Mouse (Mus musculus): ENCODE measurements around the gene Col5a1.

The Col5a1 gene

DNA sequence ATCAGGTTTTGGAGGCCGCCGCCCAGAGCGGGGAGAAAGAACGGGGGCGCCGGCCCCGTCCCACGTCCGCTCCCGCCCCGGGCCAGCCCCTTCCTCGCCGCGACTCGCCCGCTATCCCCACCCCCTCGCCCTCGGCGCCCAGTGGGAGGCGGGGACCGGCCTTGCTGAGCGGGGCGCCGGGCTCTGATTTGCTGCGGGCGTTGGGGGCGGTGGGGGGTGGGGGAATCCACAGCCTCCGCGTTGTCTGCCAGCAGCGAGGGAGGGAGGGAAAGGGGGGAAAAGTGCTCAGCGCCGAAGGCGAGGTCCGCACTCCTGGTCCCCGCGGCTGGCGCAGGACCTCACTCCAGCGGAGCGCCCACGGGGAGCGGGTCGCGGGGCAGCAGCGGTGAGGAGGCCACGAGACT is at the start of gene Col5a1:
Gene Col5a1, plus strand, starts transcription at position 278 of the 404 bp plus-strand sequence.
- no peak for DNase-seq (ENCODE audit: low spot score)

DNA sequence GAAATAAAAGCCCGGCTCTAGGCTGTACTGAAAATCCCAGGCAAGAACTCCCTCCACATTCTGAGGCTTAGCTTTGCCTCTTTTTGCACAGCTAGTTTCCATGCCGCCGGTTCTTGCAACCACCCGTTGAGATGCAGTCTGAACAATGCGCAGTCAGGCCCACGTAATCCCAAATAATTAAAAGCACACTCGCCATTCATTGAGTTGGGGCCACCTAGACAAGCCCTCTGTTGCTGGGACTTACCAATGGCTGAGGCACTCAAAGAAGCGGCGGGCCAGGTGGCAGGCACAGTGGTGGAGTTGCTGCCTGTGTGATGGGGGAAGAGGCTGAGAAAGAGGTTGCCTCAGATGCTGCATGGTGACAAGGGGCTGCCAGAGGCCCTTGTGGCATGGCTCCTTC is 48.1 kb upstream of the Col5a1 start:
- DNase-seq (ENCODE audit: low spot score) = no peak

DNA sequence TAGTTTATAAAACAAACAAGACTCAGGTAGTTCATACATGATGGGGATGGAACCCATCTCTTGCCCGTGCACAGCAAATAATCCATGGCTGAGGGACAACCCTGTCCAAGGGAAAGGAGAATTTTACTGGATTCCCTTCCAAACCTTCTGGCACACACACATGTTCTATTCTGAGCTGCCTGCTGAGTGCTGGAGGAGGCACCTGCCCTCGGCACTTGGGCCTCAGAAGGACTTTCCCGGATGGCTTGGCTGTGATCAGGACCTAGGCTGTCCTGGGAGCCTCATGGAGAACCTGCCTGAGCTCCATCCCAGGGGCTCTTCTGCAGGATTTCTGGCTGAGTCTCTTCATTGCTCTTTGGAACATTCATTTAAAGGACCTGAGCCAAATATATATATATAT is 45.3 kb upstream of the Col5a1 start:
- DNase-seq (ENCODE audit: low spot score) = no peak

DNA sequence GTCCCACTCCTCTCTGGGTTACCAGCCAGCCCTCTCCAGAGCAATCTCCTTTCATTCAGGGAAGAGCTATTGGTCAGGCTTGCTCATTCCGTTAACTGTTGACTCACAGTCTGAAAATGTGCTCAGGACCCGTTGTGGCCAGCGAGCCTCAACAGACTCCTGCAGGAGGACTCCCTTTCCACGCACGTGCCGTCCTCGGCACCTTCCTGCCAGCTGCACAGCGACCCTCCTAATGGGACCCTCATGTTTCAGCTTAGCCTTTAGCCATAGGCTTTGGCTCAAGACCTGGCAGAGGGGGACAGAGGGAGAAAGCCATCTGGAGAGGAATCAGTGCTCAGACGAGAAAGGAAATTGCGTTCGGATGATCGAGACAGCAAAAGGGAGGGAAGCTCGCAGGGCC is 43.3 kb upstream of the Col5a1 start:
- no peak for DNase-seq (ENCODE audit: low spot score)

DNA sequence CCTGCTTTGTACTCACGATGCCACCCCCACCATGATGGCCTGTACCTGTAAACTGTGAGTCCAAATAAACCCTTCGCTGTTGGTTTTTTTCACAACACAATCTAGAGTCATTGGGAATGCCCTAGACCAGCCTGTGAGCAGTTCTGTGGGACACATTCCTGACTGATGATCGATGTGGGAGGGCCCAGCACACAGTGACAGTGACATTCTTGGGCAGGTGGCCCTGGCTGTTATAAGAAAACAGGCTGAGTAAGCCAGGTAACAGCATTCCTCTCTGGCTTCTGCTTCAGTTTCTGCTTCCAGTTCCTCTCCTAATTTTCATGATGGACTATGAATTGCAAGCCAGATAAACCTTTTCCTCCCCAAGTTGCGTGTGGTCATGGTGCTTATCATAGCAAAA is 41.3 kb upstream of the Col5a1 start:
- DNase-seq (ENCODE audit: low spot score) = no peak

DNA sequence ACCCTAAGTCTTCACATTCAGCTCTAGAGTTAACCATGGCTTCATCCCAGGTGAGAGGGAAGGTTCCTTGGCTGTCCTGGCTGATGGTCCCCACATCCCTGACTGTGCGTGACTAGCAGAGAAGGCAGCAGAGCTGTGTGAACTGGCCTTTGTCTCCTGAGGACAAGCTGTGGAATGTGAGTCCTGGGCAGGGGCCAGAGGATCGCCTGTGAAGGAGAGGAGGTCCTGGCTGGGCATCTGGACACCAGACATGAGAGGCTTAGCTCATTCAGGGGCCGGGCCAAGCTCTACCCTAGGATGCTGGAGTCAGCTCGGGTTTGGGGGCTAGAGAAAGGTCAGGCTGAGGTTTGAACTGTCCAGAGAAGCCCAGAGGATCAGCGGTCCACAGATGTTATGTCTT is 39.2 kb upstream of the Col5a1 start:
- DNase-seq (ENCODE audit: low spot score) = no peak

DNA sequence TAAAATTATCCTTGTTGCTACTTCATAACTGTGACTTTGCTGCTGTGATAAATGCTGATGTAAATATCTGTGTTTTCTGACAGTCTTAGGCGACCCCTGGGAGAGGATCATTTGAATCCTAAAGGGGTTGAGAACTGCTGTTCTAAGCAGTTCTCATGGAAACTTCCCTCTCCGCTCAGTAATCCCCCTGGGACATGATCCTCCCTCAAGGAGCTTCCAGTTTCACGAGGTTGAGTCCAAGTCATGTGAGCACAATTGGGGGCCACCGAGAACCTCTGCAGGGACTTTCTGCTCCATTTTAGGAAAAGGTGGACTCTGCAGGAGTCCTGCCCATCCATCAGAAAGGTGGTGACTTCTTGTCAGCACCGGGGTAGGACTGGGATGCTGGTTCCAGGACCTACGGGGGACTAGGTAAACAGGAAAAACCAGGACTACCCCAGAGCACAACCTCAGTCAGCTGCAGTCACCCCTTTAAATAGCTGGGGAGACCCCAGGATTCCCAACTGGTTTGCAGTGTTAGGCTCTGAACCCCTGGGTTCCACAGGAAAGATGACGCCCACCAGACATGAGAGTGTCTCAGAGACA is 38.3 kb upstream of the Col5a1 start:
- no peak for DNase-seq (ENCODE audit: low spot score)

DNA sequence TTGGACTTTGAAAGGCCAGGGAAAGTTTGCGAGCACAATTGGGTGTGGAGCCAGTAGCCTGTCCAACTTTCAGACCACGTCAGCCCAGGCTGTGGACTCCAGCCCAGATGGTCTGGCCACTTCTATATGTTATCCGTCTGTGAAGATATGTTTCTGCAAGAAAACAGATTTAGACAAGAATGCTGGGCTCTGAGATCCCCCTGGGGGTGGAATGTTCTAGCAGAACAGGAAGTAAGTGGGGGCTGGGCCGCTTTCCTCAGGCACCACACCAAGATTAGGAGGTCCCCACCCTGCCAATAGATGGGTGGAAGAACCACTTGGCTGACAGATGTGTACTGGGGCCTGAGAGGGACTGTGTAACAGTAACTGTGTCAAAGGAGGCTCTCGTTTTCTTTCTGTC is 37.8 kb upstream of the Col5a1 start:
- no peak for DNase-seq (ENCODE audit: low spot score)

DNA sequence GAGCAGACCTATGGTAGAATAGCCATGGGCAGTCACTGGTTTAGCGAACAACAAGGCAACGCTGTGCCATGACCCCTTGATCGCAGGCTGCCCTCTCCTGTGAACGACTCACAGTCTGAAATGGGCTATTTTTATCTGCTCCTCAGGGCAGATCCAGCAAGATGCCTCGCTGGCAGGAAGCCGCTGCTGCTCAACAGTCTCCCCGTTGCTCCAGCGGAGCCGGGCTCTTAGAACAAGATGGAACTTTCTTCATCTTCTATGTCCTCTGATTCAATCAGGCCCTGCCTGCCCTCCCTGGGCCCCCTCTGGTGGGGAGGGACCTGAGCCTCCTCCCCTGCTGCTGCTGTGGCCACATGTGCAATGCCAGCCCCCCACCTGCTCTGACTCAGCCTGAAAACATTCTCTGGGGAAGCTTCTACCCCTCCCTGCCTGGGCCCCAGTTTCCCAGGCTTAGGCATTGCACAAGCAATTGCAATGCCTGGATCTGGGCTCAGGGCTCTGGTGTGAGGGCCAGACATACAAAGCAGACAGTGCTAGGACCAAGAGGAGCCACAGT is 27.8 kb upstream of the Col5a1 start:
- DNase-seq (ENCODE audit: low spot score) = no peak

DNA sequence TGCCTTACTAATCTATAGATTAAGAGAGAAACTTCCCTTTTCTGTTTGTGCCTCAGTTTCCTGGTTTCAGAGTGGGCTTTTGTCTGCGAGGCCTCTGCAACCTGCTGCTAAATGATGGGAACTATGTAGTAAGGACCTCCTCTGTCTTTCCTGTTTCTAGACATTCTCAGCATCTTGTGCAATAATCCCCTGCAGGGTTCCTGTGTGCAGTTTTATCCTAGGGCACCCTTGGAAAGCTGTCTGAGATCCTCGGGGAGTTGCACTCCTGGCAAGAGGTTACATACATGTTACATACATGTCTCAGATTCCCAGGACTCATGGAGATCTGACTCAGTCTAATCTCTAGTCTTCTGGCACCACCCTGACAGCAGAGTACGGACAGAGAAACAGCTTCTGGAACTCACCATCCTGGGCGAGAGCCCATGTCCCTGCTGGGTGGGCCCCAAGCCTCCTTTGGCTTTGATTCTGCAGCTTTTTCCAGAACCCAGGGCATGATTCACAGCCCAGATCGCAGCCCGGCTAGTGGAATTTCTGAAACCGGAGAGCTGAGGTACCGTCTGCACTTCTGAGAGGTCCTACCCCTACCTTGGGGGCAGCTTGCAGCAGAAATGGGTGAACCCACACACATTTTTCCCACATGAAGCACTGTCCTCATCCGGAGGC is 24.5 kb upstream of the Col5a1 start:
- DNase-seq (ENCODE audit: low spot score) = no peak

DNA sequence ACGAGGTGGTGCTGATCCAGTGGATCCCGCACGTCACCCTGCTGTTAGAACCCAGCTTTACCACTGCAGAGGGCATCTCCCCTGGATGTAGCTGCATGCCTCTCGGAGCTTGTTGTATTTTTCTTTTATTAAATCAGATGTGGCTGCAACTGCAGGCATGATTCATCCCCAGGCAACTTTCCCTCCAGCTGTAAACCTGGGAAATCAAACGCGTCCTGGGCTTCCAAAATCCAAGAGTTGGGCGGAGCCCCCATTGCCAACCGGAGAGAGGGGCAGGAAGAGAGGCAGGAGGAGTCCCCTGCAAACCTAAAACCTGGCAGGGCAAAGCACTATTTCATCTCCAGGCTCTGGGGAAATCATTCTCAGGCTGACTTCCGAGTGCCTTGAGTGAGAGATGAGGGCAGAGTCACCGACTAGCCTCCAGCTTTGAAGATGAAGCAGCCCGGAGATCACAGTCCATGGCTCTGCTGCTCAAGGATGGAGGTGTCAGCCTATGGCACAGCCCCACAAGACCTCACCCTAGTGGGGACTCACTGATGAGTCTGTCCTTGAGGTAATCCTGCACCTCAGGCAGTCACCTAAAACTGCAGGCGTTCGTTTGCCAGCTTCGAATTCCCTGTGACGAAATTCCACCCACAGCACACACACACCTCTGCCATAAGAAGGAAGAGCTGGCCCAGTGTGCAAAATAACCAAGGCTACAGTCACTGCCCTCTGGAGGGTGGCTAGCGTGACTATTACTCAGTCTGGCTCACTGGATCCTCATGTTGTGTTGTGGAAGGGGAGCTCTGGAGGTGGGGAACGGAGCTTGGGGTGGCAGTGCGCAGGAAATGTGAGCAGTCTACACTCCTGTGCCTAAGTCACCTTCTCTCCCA is 21.5 kb upstream of the Col5a1 start:
- no peak for DNase-seq (ENCODE audit: low spot score)

DNA sequence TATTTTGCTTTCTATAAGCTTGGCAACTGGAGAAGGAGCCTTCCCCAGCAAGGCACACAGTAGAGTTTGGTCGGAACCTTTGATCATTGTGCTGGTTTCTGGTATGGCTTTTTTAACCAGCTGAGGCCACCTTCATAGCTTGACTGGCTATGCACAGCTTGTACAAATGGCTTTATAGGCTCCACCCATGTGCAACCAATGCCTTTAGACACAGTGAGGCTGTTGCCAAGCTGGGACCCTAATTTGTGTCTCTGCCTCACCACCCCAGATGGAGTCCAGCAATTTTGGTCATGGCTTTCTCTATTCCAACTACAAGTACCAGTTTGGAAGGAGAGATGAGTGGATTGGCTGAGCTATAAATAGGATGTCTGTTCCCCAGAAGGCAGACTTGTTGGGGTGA is 15.6 kb upstream of the Col5a1 start:
- DNase-seq (ENCODE audit: low spot score) = no peak

DNA sequence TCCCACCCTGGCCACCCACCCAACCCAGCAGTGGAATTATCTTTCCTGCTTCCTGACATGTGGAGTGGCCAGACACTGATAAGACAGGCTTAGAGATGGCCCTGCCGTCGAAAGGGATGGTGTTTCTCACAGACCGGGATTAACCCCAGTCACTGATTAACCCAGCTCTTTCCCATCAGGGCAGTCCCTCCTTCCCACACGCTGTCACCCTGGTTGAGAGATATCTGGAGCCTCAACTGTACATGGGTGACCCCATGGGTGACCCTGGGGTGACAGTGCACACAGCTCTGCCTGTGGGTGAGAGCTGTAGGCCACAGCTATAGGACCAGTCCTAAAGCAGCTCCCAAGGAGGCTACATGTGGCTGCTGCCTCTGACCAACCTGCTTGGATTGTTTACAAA is 15.2 kb upstream of the Col5a1 start:
- no peak for DNase-seq (ENCODE audit: low spot score)

DNA sequence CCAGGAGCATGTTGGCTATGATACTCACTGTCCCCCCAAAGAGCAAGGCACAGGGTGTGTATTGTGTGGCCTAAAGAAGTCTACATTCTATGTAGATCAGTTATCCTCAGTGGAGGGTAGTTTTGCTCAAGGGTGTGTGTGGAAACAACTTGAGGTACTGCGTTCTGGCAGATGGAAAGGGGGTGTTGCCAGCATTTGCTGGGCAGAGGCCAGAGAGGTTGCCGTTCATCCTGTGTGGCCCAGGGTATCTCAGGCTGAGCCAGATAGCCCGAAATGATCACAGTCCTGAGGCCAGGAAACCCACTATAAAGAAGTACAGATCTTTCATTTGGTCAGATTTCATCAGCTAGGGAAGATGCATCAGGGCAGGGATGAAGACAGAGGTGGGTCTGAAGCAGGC is 13.9 kb upstream of the Col5a1 start:
- no peak for DNase-seq (ENCODE audit: low spot score)

DNA sequence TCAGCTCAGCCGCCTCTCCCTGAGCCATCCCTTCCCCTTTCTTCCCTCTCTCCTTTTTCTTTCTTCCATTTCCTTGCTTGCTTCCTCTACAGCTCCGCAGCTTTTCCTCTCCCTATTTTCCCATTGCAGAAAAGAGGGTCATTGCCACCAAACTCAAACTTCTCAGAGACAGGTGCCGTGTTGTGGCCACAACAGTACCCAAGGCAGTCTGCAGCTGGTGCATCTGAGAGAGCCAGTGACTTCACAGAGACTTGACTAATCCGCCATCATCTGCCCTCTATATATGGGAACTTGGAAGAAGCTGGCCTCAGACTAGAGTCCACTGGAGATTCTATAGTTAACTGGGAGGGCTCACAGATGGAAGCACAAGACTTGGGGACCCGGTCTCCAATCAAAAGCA is 13.2 kb upstream of the Col5a1 start:
- DNase-seq (ENCODE audit: low spot score) = no peak

DNA sequence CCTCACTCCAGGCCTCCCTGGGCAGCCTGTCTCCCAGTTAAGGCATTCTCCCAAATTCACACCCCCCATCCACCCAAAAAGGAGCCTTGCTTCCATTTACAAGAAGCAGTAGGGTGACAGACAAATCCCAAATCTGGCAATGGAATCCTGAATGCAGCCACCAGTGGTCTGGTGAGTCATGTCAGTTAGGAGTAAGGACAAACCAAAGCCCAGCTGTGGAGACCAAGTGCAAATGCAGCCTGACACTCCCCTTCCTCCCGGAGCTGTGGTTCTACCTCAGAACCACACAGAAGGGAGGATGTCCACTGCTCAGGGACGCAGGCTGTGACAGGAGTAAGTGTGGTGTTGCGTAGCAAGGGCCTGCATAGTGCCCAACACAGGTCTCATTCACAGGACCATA is 11.6 kb upstream of the Col5a1 start:
- no peak for DNase-seq (ENCODE audit: low spot score)

DNA sequence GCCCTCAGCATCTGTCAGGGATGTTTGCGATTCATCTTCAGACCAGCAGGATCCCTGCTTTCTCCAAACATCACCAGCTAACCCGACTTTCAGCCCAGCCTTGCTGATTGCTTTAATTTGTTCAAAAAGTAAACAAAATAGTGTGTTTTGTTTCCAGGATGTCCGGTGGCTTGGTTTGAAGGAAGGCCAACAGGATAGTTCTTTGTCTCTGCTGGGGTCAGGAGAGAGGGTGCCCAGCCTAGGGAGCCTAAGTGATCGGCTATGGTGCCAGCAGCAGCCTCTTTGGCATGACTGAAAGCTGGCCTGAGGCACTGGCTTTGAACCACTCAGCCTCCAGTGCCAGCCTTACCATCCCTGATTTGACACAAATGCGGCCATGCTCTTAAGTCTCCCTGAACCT is 11.0 kb upstream of the Col5a1 start:
- DNase-seq (ENCODE audit: low spot score) = no peak

DNA sequence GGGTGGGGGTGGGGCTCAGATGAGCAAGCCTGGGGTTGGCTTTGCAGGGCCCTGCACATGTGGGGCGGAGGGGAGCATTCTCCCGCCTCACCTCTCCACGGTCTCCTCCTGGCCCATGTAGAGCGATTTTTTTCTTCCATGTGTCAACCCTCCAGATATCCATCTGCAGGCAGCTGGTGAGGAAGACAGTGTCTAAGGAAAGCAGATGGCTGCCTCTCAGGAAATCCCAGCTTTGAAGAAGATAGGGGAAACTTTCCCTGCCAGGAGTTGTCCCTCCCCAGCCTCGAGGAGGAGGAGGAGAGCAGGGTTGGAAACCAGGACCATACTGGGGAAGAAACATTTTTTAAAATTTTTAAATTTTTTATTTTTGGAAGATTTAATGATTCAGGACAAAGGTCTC is 10.4 kb upstream of the Col5a1 start:
- no peak for DNase-seq (ENCODE audit: low spot score)

DNA sequence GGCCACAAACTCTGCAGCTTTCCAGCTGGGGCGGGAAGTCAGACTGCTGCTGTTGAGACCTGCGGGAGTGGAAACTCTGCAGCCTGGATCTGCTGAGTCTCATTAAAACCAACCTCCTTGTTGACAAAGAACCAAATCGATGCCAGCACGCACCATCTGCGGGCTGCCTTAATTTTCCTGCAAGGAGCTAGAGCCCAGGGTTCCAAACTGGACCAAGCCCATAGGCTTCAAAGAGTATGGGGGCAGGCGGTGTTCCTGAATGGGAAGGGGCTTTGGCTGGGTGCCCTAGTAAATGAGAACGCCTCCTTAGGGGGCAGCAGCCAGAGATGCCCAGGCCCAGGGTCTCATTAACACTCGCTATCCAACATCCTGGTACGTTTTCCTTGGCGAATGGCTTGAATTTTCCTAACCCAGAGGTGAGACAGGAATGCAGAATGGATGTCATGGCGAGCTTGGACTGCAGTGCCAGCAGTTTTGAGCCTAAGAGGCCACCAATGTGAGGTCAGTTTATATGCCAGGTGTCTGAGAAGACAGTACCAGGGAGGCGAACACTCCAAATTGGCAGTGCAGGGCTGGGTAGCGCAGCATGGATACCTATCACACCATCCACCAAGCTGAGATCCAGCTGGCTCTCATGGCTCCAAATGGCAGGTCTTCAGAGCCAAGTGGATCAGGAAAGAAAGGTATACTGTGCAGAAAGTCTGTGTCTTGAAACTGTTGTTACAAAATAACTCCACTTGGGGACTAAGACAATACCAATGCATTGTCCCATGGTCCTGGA is 9.3 kb upstream of the Col5a1 start:
- DNase-seq (ENCODE audit: low spot score) = no peak

DNA sequence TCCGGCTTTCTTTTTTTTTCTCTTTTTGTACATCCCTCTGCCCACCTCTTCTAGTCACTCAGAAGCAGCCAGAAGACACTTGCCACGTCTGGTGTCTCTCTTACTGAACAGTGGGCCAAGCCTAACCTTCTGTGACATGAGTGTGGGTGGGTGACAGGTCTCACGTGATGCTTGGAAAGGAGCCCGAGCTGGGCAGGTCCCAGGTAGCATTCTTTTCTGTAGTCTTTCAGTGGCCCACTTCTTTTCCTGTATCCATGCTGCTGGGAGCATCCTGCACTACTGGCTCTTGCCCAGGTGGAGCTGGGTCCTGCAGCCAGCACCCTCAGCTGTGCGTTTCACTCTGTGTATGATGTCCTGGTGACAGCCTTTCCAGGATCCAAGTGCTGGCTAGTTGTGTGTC is 8.2 kb upstream of the Col5a1 start:
- no peak for DNase-seq (ENCODE audit: low spot score)

DNA sequence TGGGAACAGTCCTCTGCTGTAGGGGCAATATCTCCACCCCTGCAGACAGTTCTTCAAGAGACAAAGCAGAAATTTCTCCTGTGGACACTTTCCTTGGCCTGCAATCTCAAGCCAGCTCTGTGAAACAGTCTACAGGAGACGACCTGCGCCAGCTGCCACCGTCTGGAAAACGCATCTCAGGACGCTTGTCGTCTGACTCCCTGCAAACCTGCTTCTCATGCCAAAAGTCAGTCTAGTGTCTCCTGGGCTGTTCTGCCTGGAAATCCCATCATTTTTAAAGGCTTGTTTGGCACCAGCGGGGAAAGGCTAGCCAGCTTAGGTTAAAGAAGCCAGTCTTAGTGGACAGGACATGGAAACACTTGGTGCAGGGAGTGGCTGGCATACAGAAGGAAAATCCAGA is 2.9 kb upstream of the Col5a1 start:
- DNase-seq (ENCODE audit: low spot score) = no peak

DNA sequence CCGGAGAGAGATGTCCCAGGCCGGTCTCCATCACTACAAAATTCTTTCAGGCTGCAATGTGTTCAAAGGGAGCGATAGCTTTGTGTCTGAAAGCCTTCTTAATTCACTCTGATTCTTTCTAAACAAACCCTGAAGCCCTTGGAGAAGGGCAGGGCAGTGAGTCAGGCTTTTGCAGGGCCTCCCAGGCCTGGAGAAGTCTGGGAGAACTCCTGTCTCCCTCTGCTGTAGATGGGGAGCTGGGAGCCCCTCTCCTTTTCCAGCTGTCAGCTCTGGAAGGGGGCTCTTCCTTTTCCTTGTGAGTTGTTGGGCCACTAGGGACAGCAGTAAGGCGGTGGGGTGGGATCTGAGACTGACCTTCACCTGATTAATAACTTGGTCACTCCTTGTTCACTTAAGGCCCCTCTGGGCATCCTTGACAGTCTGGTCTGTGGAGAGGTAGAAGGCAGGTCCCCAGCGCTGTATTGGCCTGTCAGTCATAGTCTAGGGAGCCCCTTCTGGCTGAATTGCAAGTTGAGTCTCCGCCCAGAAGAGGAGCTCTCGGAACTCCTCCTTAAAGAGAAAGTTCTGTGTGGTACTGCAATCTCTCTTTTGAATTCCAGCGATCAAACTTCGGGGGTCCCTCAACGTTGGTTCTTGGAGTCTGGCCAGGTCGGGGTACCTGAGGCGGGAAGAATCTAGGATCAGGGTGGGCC is 623 bp upstream of the Col5a1 start:
- DNase-seq (ENCODE audit: low spot score) = no peak
